Mouse (Mus musculus): ENCODE data around the gene Tgfbr3.
"Not testable (repeated sequence)": the region's sequence is repeated elsewhere in the genome, so short reads cannot be mapped to it uniquely, and the experiment has no call there.

Gene Tgfbr3

GRCm38 (mm10) chr5:107243445-107243844, 46.0 kb downstream of the Tgfbr3 start:
- no peak for DNase-seq (ENCODE audit: low read depth, low spot score)

DNA sequence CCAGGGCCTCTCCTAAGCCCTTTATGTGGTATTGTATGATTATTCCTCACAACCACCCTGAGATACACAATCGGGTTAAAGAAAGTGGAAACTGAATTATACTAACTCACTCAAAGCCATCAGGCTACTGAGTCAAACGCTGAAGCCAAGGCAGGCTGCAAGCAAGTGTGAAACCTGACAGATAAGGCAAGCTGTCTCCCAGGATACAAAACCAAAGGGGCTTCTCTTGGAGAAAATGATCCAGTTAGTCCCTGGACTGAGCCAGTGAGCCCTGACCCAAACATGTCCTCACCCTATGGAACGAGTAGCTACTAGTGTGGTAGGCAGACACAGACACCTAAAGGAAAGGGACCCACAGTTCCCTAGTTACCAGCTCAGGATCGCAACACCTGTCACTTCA, 46.4 kb downstream of the Tgfbr3 start:
- no peak for DNase-seq (ENCODE audit: low read depth, low spot score)

DNA sequence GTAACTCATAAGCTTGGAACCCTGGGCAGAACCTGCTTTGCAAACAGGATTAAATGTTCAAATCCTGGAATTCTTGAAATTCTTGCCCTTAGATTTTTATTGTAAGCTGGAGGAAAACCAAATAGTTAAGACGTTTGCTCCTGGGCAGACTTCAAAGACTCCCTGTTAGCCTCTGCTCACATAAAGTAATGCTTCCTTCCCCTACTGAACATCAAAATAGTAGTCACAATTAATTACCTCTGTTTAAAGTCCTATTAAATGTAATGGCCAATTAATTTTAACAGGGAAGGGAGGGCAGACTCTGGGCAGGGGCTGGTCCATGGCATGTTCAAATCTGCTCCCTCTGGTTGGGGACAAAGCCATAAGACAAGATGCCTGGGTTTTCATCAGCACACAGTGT, 49.2 kb downstream of the Tgfbr3 start:
- no peak for DNase-seq (ENCODE audit: low read depth, low spot score)

GRCm38 (mm10) chr5:107237971-107238426, 51.4 kb downstream of the Tgfbr3 start:
- DNase-seq (ENCODE audit: low read depth, low spot score): peak; percentile 32

- DNase-seq (ENCODE audit: low read depth, low spot score): no peak
Measured at GRCm38 (mm10) chr5:107236975-107237374, 52.5 kb downstream of the Tgfbr3 start.

GRCm38 (mm10) chr5:107236039-107236438, 53.4 kb downstream of the Tgfbr3 start:
- no peak for DNase-seq (ENCODE audit: low read depth, low spot score)

- DNase-seq (ENCODE audit: low read depth, low spot score): no peak
Measured at GRCm38 (mm10) chr5:107233366-107234354, 55.8 kb downstream of the Tgfbr3 start.

DNA sequence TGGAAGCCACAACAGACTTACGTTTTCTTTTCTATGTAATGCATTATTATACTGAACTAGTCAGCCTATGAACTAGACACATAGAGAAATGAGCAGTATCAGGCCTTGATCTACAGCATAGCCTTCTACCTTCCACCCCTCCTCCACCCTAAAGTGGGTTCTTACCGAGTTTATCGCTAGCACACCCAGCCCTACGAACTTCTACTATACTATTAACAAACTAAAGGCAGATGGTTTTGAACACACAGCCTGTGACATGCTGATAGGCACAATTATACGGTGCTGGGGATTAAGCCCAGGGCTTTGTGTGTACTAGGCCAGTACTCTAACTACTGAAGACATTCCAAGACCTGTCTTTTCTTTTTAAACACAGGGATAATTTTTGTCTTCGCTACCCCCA, 59.2 kb downstream of the Tgfbr3 start:
- no peak for DNase-seq (ENCODE audit: low read depth, low spot score)

- no peak for DNase-seq (ENCODE audit: low read depth, low spot score)
Measured at GRCm38 (mm10) chr5:107229037-107229436, 60.4 kb downstream of the Tgfbr3 start.

DNA sequence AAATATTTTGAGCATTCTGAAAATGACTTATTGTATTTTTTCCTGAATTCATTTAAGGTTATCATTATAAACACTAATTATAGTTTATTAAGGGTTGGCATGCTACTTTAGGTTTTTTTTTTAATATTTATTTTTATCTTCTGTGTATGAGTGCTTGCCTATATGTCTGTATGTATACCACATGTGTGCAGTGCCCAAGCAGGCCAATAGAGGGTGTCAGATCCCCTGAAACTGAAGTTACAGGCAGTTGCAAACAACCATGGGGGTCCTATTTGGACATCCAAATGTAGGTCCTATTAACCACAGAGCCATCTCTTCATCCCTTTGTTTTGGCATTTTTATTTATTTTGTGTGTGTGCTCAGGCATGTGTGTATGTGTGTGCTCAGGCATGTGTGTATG, 61.8 kb downstream of the Tgfbr3 start:
- no peak for DNase-seq (ENCODE audit: low read depth, low spot score)

DNA sequence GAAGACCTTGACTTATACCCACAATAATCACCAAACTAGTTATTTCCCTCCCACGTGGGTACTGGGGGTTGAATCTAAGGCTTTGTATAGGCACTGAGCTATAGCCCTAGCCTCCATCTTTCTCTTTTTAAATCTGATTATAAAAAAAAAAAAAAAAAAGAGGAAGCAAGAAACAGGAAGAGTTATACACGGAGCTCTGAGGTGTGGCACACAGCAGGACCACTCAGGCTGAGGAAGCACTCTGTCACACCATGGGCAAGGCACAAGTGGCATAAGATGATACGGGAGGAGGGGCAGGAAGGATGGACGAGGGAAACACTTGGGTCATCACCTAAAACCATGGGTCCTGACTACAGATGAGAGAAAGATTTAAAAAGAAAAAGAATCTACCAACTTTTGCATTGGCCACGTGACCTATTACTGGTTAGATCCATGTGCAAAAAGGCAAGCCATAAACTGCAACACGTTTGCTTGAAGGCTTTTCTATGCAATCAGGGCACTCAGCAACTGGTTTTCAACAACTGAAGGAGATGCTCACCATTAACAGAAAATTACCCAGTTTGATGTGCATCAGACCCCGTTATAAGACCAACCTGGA, 64.5 kb downstream of the Tgfbr3 start:
- DNase-seq (ENCODE audit: low read depth, low spot score): no peak

DNA sequence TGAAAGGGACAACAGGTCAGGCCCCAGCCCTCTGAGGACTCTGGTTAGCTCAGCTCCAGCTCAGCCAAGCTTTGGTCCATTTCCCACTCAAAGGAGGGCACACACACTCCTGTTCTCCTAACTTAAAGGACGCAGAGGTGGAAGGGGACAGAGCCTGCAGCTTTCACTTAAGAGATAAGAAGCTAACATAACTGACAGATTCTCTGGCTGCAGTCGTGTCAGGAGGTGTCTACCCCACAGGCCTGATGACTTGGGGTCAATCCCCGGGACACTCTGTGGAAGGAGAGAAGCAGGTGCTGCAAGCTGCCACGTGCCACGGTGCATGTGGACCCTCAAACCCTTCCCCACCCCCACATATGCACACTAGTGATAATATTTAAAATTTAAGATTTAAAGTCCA, 65.3 kb downstream of the Tgfbr3 start:
- DNase-seq (ENCODE audit: low read depth, low spot score): no peak

DNA sequence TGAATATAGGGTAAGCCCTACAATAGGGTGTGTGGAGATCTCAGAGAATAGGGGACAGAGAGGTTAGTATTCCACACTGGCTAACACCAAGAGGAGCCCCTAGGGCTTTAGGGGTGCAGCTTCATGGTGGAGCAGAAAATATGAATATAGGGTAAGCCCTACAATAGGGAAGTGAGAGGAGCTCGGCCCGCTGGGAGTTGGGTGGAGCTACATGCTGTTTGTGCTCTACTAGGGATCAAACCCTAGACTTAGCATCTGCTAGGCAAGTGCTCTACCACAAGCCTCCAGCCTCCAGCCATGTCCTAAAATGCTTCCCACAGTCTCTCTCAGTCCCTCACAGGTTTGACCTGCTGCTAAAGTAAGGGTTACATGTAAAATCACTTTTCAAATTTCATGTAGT, 65.9 kb downstream of the Tgfbr3 start:
- DNase-seq (ENCODE audit: low read depth, low spot score): not testable (repeated sequence)

DNA sequence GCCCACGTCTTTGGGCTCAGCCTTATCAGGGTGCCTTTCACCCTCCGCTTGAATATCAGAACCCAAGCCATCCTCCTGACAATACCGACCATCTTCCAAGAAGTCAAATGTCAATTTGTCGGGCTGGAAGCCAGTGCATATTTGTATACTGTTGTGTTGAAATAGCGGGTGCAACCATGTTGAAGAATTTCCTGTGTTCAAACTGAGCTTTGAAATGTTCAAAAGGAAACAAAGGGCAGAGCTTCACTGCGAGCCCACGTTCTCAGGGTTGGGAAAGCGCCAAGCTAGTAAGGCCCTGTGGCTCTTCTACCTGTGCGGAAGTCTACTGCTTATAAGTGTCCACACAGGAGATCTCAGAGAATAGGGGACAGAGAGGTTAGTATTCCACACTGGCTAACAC, 66.4 kb downstream of the Tgfbr3 start:
- DNase-seq (ENCODE audit: low read depth, low spot score): no peak

DNA sequence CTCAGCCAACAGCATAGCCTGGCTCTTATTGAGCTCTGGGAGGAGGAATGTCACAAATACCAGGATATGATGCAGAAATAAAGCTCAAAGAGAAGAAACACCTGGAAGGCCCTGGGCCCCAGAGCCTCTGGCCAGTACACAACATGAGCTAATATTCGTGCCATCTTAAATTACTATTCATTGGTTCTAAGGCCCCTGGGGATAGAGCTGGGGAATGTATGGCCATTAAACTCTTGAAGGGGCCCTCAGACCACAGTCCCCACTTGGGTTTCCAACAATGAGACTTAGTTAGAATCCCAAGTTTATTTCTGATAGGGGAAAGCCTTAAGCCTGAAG, 66.8 kb downstream of the Tgfbr3 start:
- DNase-seq (ENCODE audit: low read depth, low spot score): no peak

GRCm38 (mm10) chr5:107221892-107222669, 67.3 kb downstream of the Tgfbr3 start:
- DNase-seq (ENCODE audit: low read depth, low spot score): peak; percentile 49

DNA sequence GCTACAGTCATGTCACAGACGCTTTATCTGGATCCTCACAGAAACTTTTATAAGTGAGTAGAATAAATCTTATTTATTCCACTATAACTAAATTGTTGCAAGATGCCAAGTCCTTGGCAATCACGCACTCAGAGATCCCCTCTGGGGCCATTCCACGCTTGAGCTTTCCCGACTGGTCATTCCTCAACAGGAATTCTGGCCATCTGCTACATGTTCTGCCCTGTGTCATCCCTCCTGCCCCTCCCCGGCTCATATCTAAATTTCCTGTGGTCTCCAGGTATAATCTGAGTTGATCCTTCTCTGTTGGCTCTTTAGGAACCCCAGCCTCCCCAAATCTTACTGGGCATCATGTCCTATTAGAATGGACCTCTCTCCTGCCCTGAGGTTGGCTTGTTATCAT, 68.5 kb downstream of the Tgfbr3 start:
- no peak for DNase-seq (ENCODE audit: low read depth, low spot score)

DNA sequence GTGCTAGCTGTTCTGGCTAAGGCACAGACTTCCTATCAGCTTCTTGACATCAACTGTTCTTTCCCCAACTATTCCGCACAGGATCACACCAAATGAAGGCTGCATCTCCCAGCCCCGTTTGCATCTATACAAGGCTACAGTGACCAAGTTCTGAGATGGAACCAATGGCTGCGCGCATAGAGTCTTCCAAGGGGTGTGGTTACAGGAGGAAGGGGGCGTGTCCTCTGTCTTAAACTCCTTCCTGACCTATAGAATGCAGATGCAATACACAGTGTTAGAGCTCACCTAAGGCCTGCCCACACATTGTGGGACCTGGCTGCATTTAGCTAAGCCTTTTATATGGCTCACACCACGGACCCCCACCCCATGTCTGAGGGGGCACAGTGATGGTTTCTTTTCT, 69.5 kb downstream of the Tgfbr3 start:
- DNase-seq (ENCODE audit: low read depth, low spot score): no peak

DNA sequence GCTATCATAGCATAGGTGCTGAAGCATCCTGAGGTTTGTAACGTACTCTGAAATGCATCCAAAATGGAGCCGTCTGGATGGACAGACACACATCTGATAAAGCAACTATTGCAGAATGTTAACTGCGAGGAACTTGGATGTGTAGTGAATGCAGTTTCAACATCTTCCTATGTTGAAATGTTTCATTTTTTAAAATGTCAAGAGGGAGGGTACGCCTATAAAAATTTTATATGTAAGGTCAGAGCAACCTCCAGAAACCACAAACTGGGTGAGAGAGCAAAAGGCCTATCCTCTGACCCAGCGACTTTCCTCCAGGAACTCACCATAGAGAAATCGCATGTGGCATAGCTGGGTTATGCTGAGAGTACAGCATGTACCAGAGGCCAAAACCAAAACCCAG, 70.1 kb downstream of the Tgfbr3 start:
- no peak for DNase-seq (ENCODE audit: low read depth, low spot score)

DNA sequence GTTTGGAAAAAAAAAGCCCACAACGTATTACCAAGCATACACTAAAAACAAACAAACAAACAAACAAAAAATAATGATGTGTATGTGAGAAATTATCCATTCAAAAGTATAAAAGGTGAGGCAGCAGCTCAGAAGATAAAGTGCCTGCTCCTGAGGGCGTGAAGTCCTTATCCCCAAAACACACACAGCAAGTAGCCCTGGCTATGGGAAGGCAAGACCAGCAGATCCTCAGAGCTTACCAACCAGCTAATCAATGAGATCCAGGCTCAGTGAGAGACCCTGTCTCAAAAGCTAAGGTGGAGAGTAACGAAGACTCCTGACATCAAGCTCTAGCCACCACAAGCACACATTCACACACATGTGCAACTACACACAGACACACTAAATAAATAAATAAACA, 70.8 kb downstream of the Tgfbr3 start:
- DNase-seq (ENCODE audit: low read depth, low spot score): no peak

- DNase-seq (ENCODE audit: low read depth, low spot score): no peak
Measured at GRCm38 (mm10) chr5:107217139-107217538, 72.3 kb downstream of the Tgfbr3 start.

All from mesoderm, embryonic 11.5 days (tissue).